Comparison of ENCODE assay signal across 8 mouse cellular contexts in the genomic region with DNA sequence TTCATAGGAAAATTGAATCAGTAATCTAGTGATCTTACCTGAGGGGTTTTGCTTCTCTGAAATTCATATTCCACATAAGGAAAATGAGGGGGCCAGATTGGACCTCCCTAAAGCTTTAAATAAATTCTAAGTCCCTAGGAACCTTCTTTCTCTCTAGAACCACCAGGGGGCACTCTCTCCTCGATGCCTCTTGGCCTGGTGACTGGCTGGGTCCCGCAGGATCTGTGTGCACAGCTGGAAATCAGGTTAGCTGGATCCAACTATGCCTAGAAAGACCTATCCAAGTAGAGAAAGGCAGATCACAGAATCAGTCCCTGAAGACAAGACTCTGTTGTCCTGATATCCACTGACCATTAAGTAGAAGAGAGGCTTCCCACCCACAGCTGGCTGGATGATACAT. TPM values are rescaled to one million over a fixed set of nuclear protein-coding genes. Genes with fewer than 3 reads are reported as not detected.
A peak's percentile ranks its signal among the peaks of the same experiment; 100 is the strongest.
DNase-seq lines count a peak whose midpoint lies in the region; ATAC-seq and TF ChIP-seq lines count a peak whose summit lies in the region.

No protein-coding gene starts in this region.

- TF ChIP-seq CTCF in embryonic fibroblast, embryonic 13.5 days (IDR thresholded peaks at IDR 0.05; ENCODE audit: borderline replicate concordance, insufficient read depth, low read length), result peak; percentile 77

- no peak for TF ChIP-seq POLR2A in embryonic fibroblast, embryonic 13.5 days (IDR thresholded peaks at IDR 0.05; ENCODE audit: low read depth, low read length)

- no peaks in the 10 kb centered on the region for H3K36me3 ChIP-seq in intestine, embryonic 15.5 days
- H3K36me3 ChIP-seq in liver, embryonic 11.5 days (ENCODE audit: control insufficient read depth, insufficient read depth, low read length), result no peaks in the 10 kb centered on the region

- H3K4me2 ChIP-seq in intestine, embryonic 15.5 days (replicated peaks), result no peak overlapping the region
- no peak overlapping the region for H3K4me2 ChIP-seq in liver, embryonic 11.5 days

- 0 out of 2 replicates have a peak, but pooled peaks have one; percentile 34 for ATAC-seq in intestine, embryonic 15.5 days
- no peak for ATAC-seq in liver, embryonic 11.5 days (replicated peaks; ENCODE audit: low FRiP score)

- H3K4me3 ChIP-seq in embryonic fibroblast, embryonic 13.5 days (ENCODE audit: insufficient read depth, low read length), result no peak overlapping the region
- H3K4me3 ChIP-seq in intestine, embryonic 15.5 days (replicated peaks), result no peak overlapping the region
- no peak overlapping the region for H3K4me3 ChIP-seq in liver, embryonic 11.5 days (ENCODE audit: low read depth, low read length)

- no peak overlapping the region for H3K9ac ChIP-seq in intestine, embryonic 15.5 days
- no peak overlapping the region for H3K9ac ChIP-seq in liver, embryonic 11.5 days (ENCODE audit: low read depth, low read length)

- no peaks in the 10 kb centered on the region for H3K27me3 ChIP-seq in intestine, embryonic 15.5 days (replicated peaks)
- 0 out of 2 replicates have a peak, but pooled peaks cover 3% of the 10 kb centered on the region for H3K27me3 ChIP-seq in liver, embryonic 11.5 days (replicated peaks; ENCODE audit: control insufficient read depth, insufficient read depth, low read length)

- no peak overlapping the region for H3K27ac ChIP-seq in embryonic fibroblast, embryonic 13.5 days (ENCODE audit: insufficient read depth, low read length)
- no peak overlapping the region for H3K27ac ChIP-seq in intestine, embryonic 15.5 days
- H3K27ac ChIP-seq in liver, embryonic 11.5 days (ENCODE audit: low read depth, low read length), result no peak overlapping the region

- no peaks in the 10 kb centered on the region for H3K4me1 ChIP-seq in embryonic fibroblast, embryonic 13.5 days (ENCODE audit: control insufficient read depth, insufficient read depth, low read length)
- 0 out of 2 replicates have a peak, but pooled peaks cover 2% of the 10 kb centered on the region for H3K4me1 ChIP-seq in intestine, embryonic 15.5 days (replicated peaks)
- H3K4me1 ChIP-seq in liver, embryonic 11.5 days (replicated peaks; ENCODE audit: control insufficient read depth, insufficient read depth, low read length), result no peaks in the 10 kb centered on the region

- no peaks in the 10 kb centered on the region for H3K9me3 ChIP-seq in intestine, embryonic 15.5 days
- no peaks in the 10 kb centered on the region for H3K9me3 ChIP-seq in liver, embryonic 11.5 days (ENCODE audit: control insufficient read depth, low read length)

- WGBS in intestine, embryonic 15.5 days, result 0% methylated on average over 2 of the region's 2 CpGs
- WGBS in liver, embryonic 11.5 days, result 0% methylated on average over 2 of the region's 2 CpGs

- DNase-seq in adrenal gland, adult (ENCODE audit: inconsistent age in 2 of 2, low spot score in 1 of 2), result peak; percentile 72 to 89
- no peak for DNase-seq in adrenal gland, adult 8-10 months
- DNase-seq in thymus, postnatal 0 days (ENCODE audit: low spot score), result peak; percentile 57
- no peak for DNase-seq in thymus, adult 18-20 months
- peak; percentile 48 for DNase-seq in liver, embryonic 11.5 days (ENCODE audit: low spot score)
- peak; percentile 38 for DNase-seq in right cerebral cortex, postnatal 4 days

RNA-seq across cellular contexts. Expression of gene Sparc, which starts 33.2 kb away (rescaled TPM):
- 1,000 to 10,000 TPM; 1,201 to 2,025 (median 1,729) TPM for total RNA-seq in adrenal gland, adult 8-10 months (2022)
- 297 TPM in 2 replicates for polyA plus RNA-seq in thymus, postnatal 0 days (2015; fragmentation: Nextera tagmentation; extraction: Ambion mirVana)
- polyA plus RNA-seq in embryonic fibroblast, embryonic 13.5 days (2011; ENCODE audit: insufficient read length, low read depth, missing spikeins), result 3,951 and 4,760 TPM in 2 replicates
- 1,532 and 1,545 TPM in 2 replicates for polyA plus RNA-seq in intestine, embryonic 15.5 days (2015; fragmentation: Nextera tagmentation; extraction: Ambion mirVana)
- 300 and 334 TPM in 2 replicates for polyA plus RNA-seq in liver, embryonic 11.5 days (2014; fragmentation: Nextera tagmentation; extraction: Ambion mirVana)

RNA-seq across cellular contexts. Expression of gene Fat2, which starts 53.4 kb away (rescaled TPM):
- under 1 TPM; 0.03 to 0.08 (median 0.06) TPM for total RNA-seq in adrenal gland, adult 8-10 months (2022)
- 0.51 and 0.55 TPM in 2 replicates for polyA plus RNA-seq in thymus, postnatal 0 days (2015; fragmentation: Nextera tagmentation; extraction: Ambion mirVana)
- not detected in 2 replicates for polyA plus RNA-seq in embryonic fibroblast, embryonic 13.5 days (2011; ENCODE audit: insufficient read length, low read depth, missing spikeins)
- 0.05 and 0.14 TPM in 2 replicates for polyA plus RNA-seq in intestine, embryonic 15.5 days (2015; fragmentation: Nextera tagmentation; extraction: Ambion mirVana)
- not detected in 2 replicates for polyA plus RNA-seq in liver, embryonic 11.5 days (2014; fragmentation: Nextera tagmentation; extraction: Ambion mirVana)

Comparison
In these comparisons a context has a peak if more than half of its experiments do, and no peak if none do; other contexts are left out.
1. DNase-seq: peak in adrenal gland, adult (2 of 2), thymus, postnatal 0 days (single experiment), liver, embryonic 11.5 days (single experiment) and right cerebral cortex, postnatal 4 days (single experiment); none in adrenal gland, adult 8-10 months (single experiment) and thymus, adult 18-20 months (0 of 2).